8 mouse cellular contexts compared by ENCODE assay signal in the genomic region with DNA sequence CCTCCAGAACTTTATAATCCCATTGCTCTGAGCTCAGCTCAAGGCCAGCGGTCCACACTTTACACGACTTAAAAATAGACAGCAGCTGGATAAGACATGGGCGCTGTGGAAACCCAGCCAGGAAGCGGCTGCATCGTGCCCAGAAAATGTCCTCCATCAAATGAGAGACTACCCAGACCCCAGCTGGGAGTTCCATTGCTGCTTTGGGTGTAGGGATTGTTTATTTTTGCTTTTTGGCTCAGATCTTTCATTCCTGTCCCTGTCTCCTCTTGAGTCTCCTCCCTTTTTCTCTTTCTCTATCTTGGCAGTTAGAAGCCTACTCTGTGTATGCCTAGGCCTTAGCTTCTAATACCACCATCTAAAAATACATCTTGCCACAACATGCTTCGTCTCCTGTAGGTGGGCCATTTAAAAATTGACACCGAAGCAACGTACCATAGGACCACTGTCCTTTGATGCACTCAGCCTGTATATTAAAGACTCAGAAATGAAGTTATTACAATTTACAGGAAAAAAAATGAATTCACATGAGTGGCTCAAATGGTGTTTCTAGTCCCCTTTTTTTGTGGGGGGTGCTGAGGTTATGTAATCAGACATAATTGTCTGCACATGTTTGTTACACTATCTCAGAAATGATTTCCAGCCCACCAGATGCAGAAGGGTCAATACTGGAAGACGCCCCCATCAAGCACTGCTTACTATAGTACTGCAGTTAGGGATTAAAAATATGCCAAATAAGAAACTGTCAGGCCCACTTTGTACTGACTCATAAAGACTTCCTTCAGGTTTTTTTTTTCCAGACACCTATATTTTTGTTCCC.
DNase-seq lines count a peak whose midpoint lies in the region; ATAC-seq lines count a peak whose summit lies in the region.

No protein-coding gene starts in this region.

- no peak for DNase-seq in forebrain, embryonic 11.5 days (ENCODE audit: low spot score)
- DNase-seq in brain, adult 2 months (ENCODE audit: low read depth, low spot score): peak; percentile 52
- DNase-seq in midbrain, embryonic 10.5 days (ENCODE audit: low spot score): no peak
- DNase-seq in embryo, embryonic 9.5 days (ENCODE audit: extremely low spot score): no peak

- H3K4me2 ChIP-seq in forebrain, embryonic 15.5 days (replicated peaks): no peak overlapping the region
- no peak overlapping the region for H3K4me2 ChIP-seq in forebrain, embryonic 11.5 days (ENCODE audit: low read depth, low read length, severe bottlenecking)
- no peak overlapping the region for H3K4me2 ChIP-seq in heart, embryonic 16.5 days (ENCODE audit: low read depth, low read length)
- H3K4me2 ChIP-seq in lung, embryonic 16.5 days (ENCODE audit: low read depth, low read length): no peak overlapping the region

- 0 out of 2 replicates have a peak overlapping the region, but pooled peaks have one; percentile 39 for H3K27ac ChIP-seq in forebrain, embryonic 15.5 days (replicated peaks)
- no peak overlapping the region for H3K27ac ChIP-seq in forebrain, embryonic 11.5 days (ENCODE audit: low read depth, low read length)
- H3K27ac ChIP-seq in heart, embryonic 16.5 days (ENCODE audit: low read length): peak overlapping the region; percentile 80
- H3K27ac ChIP-seq in lung, embryonic 16.5 days (ENCODE audit: low read length): peak overlapping the region; percentile 88
- no peak overlapping the region for H3K27ac ChIP-seq in midbrain, embryonic 10.5 days (replicated peaks)

- peaks cover 5% of the 10 kb centered on the region; the same call in 1 of the 2 replicates for H3K4me1 ChIP-seq in forebrain, embryonic 15.5 days
- no peaks in the 10 kb centered on the region for H3K4me1 ChIP-seq in forebrain, embryonic 11.5 days (replicated peaks; ENCODE audit: control insufficient read depth, insufficient read depth, low read length)
- H3K4me1 ChIP-seq in heart, embryonic 16.5 days (ENCODE audit: control insufficient read depth, insufficient read depth, low read length): peaks cover 34% of the 10 kb centered on the region
- peaks cover 20% of the 10 kb centered on the region for H3K4me1 ChIP-seq in lung, embryonic 16.5 days (replicated peaks; ENCODE audit: control insufficient read depth, insufficient read depth, low read length)
- H3K4me1 ChIP-seq in midbrain, embryonic 10.5 days: no peaks in the 10 kb centered on the region

- peaks cover 36% of the 10 kb centered on the region for H3K36me3 ChIP-seq in forebrain, embryonic 15.5 days
- no peaks in the 10 kb centered on the region; the same call in 1 of the 2 replicates for H3K36me3 ChIP-seq in forebrain, embryonic 11.5 days (ENCODE audit: control insufficient read depth, insufficient read depth, low read length)
- H3K36me3 ChIP-seq in heart, embryonic 16.5 days (ENCODE audit: control insufficient read depth, insufficient read depth): peaks cover 24% of the 10 kb centered on the region
- peaks cover 20% of the 10 kb centered on the region for H3K36me3 ChIP-seq in lung, embryonic 16.5 days (ENCODE audit: control insufficient read depth, insufficient read depth, low read length)
- H3K36me3 ChIP-seq in midbrain, embryonic 10.5 days: peaks cover 70% of the 10 kb centered on the region

- no peaks in the 10 kb centered on the region for H3K9me3 ChIP-seq in forebrain, embryonic 15.5 days
- H3K9me3 ChIP-seq in forebrain, embryonic 11.5 days (ENCODE audit: control insufficient read depth, low read length): no peaks in the 10 kb centered on the region
- H3K9me3 ChIP-seq in heart, embryonic 16.5 days (replicated peaks; ENCODE audit: control insufficient read depth, low read length): no peaks in the 10 kb centered on the region
- H3K9me3 ChIP-seq in lung, embryonic 16.5 days (ENCODE audit: control insufficient read depth, low read length): no peaks in the 10 kb centered on the region
- H3K9me3 ChIP-seq in midbrain, embryonic 10.5 days (replicated peaks): no peaks in the 10 kb centered on the region

- ATAC-seq in forebrain, embryonic 15.5 days (replicated peaks): no peak; the same call in 1 of the 2 replicates
- no peak for ATAC-seq in forebrain, embryonic 11.5 days (replicated peaks; ENCODE audit: low FRiP score)
- ATAC-seq in heart, embryonic 16.5 days (replicated peaks; ENCODE audit: extremely low read depth, insufficient read depth, low FRiP score): peak; percentile 94
- ATAC-seq in lung, embryonic 16.5 days (ENCODE audit: low read depth): peak; percentile 95
- ATAC-seq in granulocyte monocyte progenitor cell, adult 5-6 weeks (replicated peaks; ENCODE audit: poor library complexity, severe bottlenecking): no peak

- no peaks in the 10 kb centered on the region for H3K27me3 ChIP-seq in forebrain, embryonic 15.5 days
- no peaks in the 10 kb centered on the region for H3K27me3 ChIP-seq in forebrain, embryonic 11.5 days (ENCODE audit: control insufficient read depth, insufficient read depth, low read length)
- H3K27me3 ChIP-seq in heart, embryonic 16.5 days (ENCODE audit: control insufficient read depth, insufficient read depth, low read length): no peaks in the 10 kb centered on the region
- no peaks in the 10 kb centered on the region for H3K27me3 ChIP-seq in lung, embryonic 16.5 days (ENCODE audit: control insufficient read depth, insufficient read depth, low read depth, low read length)
- no peaks in the 10 kb centered on the region for H3K27me3 ChIP-seq in midbrain, embryonic 10.5 days (ENCODE audit: low read depth, poor library complexity, severe bottlenecking)

- no peak overlapping the region for H3K4me3 ChIP-seq in forebrain, embryonic 15.5 days
- H3K4me3 ChIP-seq in forebrain, embryonic 11.5 days (ENCODE audit: low read depth, low read length): no peak overlapping the region
- H3K4me3 ChIP-seq in heart, embryonic 16.5 days (ENCODE audit: low read length): no peak overlapping the region
- no peak overlapping the region for H3K4me3 ChIP-seq in lung, embryonic 16.5 days (ENCODE audit: low read length)
- no peak overlapping the region for H3K4me3 ChIP-seq in midbrain, embryonic 10.5 days

- 85% methylated on average over 9 of the region's 9 CpGs for WGBS in forebrain, embryonic 15.5 days
- WGBS in forebrain, embryonic 11.5 days: 91% methylated on average over 9 of the region's 9 CpGs
- WGBS in heart, embryonic 16.5 days: 34% methylated on average over 9 of the region's 9 CpGs
- WGBS in lung, embryonic 16.5 days: 42% methylated on average over 9 of the region's 9 CpGs
- WGBS in midbrain, embryonic 10.5 days: 90% methylated on average over 9 of the region's 9 CpGs

- H3K9ac ChIP-seq in forebrain, embryonic 15.5 days (replicated peaks): no peak overlapping the region
- H3K9ac ChIP-seq in forebrain, embryonic 11.5 days (ENCODE audit: low read length): no peak overlapping the region
- H3K9ac ChIP-seq in heart, embryonic 16.5 days (ENCODE audit: low read length): no peak overlapping the region
- H3K9ac ChIP-seq in lung, embryonic 16.5 days (ENCODE audit: low read length): no peak overlapping the region

Comparison
In these comparisons a context has a peak if more than half of its experiments do, and no peak if none do; other contexts are left out.
1. H3K27ac ChIP-seq: peak in forebrain, embryonic 15.5 days (single experiment), heart, embryonic 16.5 days (single experiment) and lung, embryonic 16.5 days (single experiment); none in forebrain, embryonic 11.5 days (single experiment) and midbrain, embryonic 10.5 days (single experiment).
2. ATAC-seq: peak in heart, embryonic 16.5 days (single experiment) and lung, embryonic 16.5 days (single experiment); none in forebrain, embryonic 15.5 days (single experiment), forebrain, embryonic 11.5 days (single experiment) and granulocyte monocyte progenitor cell, adult 5-6 weeks (single experiment).